Mouse (Mus musculus) heart, adult 8-10 months (tissue): ENCODE results near the gene Gipc1. TPM values are rescaled to one million over a fixed set of nuclear protein-coding genes. Genes with fewer than 3 reads are reported as not detected.
A peak's percentile ranks its signal among the peaks of the same experiment; 100 is the strongest.

ENCODE experiments used
- DNase-seq: peaks from one replicate; pipeline ENCODE4 v3.0.0; 2022; ENCODE audit warnings: low spot score
- total RNA-seq, 4 experiments: library from RNA; stranded (reverse); gene quantifications; 2 replicates each; pipeline ENCODE4 v1.2.4; 2022

Gipc1 gene
- total RNA-seq, 4 experiments from 2014 or later: 21.4 to 25.1 (median 23.3) TPM

DNA sequence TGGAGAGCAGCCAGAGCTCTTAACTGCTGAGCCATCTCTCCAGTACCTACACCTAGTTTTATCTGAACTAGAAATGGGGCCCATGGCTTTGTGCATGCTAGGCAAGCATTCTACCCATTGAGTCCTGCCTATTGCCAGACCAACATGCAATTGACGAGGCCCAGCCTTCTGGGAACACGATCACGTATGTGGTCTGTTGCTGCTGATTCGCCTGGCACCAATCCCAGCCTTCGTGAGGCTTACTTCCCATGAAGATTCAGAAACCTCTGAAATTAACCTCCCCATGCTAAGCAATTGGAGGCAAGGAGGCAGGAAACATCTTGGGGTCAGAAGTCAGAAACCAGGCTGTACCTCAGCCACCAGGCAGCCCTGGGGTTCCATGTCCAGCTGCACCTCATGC, 28.1 kb downstream of the Gipc1 start:
- DNase-seq: no peak

- DNase-seq: no peak
Observed at GRCm38 (mm10) chr8:83681099-83681498, 28.6 kb downstream of the Gipc1 start.

- no peak for DNase-seq
Observed at GRCm38 (mm10) chr8:83684517-83684916, 32.0 kb downstream of the Gipc1 start.

DNA sequence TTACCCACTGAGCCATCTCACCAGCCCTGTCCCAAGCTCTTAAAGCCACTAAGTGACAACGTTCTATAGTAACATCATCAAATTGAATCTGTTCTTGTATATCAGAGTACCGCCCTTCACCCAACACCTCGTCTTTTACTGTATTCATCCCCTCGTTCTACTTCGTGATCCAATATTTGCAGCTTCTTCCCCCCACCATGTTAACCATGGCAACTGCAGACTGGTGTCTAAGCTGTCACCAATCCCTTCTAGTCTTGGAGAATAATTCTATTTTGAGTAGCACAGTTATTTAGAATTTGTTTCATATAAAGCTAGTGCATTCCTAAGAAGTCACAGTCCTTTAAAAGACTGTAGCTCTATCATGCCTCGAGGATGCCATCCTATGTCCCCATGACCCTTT, 36.8 kb downstream of the Gipc1 start:
- no peak for DNase-seq

GRCm38 (mm10) chr8:83693609-83694236, 41.2 kb downstream of the Gipc1 start:
- DNase-seq: peak; percentile 40

DNA sequence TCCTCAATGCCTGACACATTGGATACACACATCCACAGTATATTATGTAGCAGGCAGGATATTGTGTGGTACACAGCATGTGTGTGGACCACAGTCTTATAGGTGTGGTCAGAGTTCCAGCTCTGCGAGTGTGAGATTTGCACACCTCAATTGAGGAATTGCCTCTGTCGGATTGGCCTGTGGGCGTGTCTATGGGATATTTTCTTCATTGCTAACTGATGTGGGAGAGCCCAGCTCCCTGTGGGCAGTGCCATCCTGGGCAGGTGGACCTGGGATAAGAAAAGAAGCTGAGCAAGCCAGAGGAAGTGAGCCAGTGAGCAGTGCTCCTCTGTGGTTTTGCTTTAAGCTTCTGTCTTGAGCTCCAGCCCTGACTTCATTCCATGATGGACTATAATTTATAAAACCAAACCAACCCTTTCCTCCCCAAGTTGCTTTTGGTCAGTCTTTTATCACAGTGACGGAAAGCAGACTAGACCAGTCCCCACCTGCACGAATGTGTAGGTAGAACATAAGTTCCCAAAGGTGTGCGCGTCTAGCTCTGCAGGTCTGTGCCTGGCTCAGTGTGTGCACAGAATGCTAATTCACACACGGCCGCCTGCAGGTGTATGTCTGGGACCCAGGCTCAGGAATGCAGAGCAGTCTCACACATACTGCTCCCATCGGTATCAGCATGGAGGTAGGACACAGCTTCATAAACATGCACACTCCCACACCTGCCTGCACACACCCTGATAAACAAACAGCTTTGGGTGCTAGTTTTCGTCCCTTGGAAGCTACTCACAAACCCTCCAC, 42.1 kb downstream of the Gipc1 start:
- DNase-seq: no peak

DNA sequence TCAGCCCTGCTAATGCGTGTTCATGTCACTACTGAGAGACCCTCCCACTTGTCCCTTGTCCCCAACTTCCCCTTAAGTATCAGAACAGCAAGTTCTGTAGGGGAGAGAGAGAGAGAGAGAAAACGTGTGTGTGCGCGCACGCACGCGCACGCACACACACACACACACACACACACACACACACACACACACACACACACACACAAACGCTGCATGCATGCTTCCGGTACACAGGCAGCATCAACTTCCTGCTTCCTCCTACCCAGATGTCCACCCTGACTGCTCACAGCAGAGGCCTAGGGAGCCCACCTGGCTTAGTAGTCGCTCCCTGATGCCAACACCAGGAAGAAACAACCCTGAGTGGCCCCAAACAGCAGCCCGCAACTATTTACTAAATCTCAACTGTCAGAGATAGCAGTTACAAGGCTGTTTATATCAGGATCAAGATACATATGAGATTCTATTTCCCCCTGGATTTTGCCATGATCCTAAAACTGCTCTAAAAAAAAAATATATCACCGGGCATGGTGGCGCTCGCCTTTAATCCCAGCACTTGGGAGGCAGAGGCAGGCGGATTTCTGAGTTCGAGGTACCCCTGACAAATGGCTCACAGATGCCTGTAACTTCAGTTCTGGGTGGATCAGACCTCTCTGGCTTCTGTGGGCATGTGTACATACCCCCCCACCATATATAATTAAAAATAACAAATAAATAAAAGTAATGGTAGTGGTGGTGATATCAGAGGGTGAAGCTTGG, 43.1 kb downstream of the Gipc1 start:
- no peak for DNase-seq

DNA sequence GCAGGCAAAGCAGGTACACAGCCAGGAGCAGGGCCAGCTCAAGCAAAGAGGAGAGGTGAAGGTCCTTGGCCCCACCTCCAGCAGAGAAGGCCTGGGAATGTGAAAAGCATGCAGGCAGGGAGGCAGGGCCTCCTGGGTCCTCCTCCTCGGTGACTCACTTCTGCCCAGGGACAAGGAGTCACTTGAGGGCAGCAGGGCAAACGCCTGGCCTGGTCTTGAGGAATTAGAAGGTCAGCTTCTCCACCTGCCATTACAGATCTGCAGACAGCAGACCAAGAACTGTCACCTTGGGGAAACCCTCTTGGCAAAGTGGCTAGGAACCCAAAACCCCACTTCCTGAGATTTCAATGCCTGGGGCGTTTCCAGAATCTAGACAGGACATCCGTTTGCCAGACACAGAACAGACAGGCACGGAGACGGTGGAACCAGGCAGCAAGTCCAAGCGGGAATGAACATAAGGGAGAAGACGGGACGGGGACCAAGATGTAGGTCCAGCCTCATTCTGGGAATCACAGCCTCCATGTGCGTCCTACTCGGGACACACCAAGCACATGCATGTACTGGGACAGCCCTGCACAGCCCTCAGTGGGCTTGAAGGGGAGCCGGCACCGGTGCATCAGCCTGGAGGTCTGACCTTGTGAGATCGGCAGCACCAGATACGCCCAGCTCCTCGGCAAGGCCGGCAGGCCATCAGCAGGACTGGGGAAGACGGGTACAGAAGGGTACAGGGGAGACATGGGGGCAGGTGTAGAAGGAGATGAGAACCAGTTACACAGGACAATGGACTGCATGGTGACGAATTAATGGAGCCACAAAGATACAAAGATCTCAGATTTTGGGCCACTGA, 45.1 kb downstream of the Gipc1 start:
- DNase-seq: peak; percentile 73

DNA sequence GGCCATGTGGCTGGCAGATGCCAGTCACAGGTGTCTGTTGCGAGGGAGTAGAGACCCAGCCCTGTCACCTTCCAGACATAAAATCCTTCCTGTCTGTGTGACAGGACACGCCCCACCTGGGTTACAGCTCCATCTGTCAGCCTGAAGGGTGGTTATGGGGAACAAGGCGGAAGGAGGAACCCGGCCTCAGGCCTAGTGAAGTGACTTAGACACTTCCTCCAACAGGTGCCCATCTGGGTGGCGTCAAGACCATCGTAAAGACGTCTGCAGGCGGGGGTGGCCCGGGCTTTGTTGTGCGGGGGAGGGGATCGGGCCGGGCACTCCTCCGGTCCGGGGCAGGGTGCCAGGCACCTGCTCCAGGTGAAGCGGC, 45.8 kb downstream of the Gipc1 start:
- DNase-seq: peak; percentile 41

DNA sequence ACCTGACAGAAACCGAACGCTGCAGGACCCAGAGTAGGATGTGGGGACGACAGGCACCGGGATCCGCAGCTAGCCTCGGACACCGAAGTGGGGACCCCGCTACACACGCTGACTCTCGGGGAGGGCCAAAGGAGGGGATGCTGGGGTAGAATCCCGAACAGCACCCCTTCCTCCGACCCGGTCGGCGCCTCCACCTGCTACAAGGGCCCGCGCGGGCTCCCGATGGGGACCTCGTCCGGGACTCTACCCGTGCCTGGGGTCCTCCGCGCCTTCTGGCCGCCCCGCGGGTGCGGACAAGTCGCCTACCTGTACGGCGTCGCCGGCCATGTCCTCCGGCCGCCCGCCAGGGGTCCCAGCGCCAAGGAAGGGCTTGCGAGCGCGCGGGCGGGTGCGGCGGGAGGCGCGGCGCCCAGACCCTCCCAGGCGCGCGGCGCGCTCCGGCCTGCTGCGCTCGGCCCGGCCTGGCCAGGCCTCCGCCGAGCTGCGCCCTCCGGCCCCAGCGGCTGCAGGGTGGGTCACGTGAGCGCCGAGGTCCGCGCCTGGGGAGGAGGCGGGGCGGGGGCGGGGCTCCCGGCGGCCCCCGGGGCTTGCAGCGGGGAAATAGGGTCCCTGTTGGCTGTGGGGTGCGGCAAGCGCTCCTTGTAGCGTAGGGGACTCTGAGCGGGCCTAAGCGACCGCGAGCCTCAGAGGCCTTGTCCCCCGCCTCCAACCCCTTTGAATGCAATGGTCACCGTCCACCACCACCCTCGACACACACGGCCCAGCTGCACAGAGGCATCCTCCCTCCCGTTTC, 46.4 kb downstream of the Gipc1 start, which contains the start of gene Pkn1:
TSS of gene Pkn1 (minus strand) at position 519 of the 793 bp plus-strand sequence.
- peak; percentile 68 for DNase-seq

DNA sequence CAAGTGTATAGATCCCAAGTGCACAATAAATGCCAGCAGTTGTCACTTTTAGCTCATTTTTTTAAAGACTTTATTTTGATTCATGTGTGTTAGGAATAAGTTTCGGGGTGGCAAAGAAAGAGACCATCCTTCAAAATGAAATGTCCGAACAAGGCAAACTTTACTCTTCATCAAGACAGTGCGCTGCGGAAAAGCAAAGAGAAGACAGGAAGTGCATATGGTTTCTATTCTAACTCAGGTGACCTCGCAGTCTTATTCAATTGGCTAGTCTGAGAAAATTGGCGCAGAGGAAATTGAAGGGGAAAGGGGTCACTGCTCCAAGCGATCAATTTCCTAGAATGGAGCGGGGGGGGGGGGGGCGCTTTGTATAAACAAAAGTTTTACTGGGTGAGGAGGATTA, 47.1 kb downstream of the Gipc1 start:
- no peak for DNase-seq

- no peak for DNase-seq
Observed at GRCm38 (mm10) chr8:83700423-83701085, 48.1 kb downstream of the Gipc1 start.

- DNase-seq: no peak
Observed at GRCm38 (mm10) chr8:83703426-83703825, 50.9 kb downstream of the Gipc1 start.

GRCm38 (mm10) chr8:83706411-83706810, 53.9 kb downstream of the Gipc1 start:
- DNase-seq: no peak

DNA sequence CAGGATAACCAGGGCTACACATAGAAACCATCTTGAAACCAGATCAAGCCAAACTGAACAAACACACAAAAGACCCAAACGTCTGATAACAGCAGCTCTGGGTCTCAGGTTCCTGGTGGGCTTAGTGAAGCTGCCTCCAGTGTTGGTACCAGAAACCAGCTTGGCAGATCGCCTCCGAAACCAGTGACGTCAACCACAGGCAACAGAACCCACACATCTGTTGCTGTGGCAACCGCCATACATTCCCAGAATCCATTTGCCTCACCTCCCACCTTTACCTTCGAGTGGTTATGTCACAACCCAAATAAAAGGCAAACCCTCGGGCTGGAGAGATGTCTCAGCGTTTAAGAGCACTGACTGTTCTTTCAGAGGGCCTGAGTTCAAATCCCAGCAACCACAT, 55.1 kb downstream of the Gipc1 start:
- DNase-seq: no peak

Other genes with a start within 250 kb of the Gipc1 start
- gene Scoc, start 194.3 kb upstream of the Gipc1 start, total RNA-seq: 10 to 100 TPM; 42.9 to 54.7 (median 51.4) TPM
- not detected for gene Olfr370, start 116.9 kb upstream of the Gipc1 start, total RNA-seq
- gene Ndufb7, start 86.0 kb upstream of the Gipc1 start, total RNA-seq: 100 to 1,000 TPM; 561 to 765 (median 683) TPM
- 100 to 1,000 TPM; 539 to 688 (median 589) TPM for gene Tecr, start 44.7 kb upstream of the Gipc1 start, total RNA-seq
- gene Dnajb1, start 44.5 kb upstream of the Gipc1 start, total RNA-seq: 10 to 100 TPM; 11.0 to 14.2 (median 12.6) TPM
- under 1 TPM; 0.17 to 0.57 (median 0.26) TPM for gene Ptger1, start 14.0 kb downstream of the Gipc1 start, total RNA-seq
- 10 to 100 TPM; 44.0 to 47.6 (median 46.6) TPM for gene Pkn1, start 46.5 kb downstream of the Gipc1 start, total RNA-seq
- gene Ddx39, start 62.5 kb downstream of the Gipc1 start, total RNA-seq: 10 to 100 TPM; 14.2 to 17.0 (median 15.4) TPM
- 10 to 100 TPM; 42.4 to 50.4 (median 43.5) TPM for gene Adgre5, start 88.6 kb downstream of the Gipc1 start, total RNA-seq
- gene Adgrl1, start 247.4 kb downstream of the Gipc1 start, total RNA-seq: 10 to 100 TPM; 10.8 to 17.6 (median 14.2) TPM